Mouse (Mus musculus) ES-Bruce4 (cell line): ENCODE measurements around the gene Scrn1.

Experiments used
- CTCF ChIP-seq: IDR thresholded peaks from one replicate; pipeline ENCODE4 v1.8.1; 2011; ENCODE audit warnings: low read depth, low read length
- POLR2A ChIP-seq: IDR thresholded peaks from one replicate; pipeline ENCODE4 v1.8.1; 2011; ENCODE audit warnings: low read length; ENCODE audit not compliant: insufficient read depth

DNA sequence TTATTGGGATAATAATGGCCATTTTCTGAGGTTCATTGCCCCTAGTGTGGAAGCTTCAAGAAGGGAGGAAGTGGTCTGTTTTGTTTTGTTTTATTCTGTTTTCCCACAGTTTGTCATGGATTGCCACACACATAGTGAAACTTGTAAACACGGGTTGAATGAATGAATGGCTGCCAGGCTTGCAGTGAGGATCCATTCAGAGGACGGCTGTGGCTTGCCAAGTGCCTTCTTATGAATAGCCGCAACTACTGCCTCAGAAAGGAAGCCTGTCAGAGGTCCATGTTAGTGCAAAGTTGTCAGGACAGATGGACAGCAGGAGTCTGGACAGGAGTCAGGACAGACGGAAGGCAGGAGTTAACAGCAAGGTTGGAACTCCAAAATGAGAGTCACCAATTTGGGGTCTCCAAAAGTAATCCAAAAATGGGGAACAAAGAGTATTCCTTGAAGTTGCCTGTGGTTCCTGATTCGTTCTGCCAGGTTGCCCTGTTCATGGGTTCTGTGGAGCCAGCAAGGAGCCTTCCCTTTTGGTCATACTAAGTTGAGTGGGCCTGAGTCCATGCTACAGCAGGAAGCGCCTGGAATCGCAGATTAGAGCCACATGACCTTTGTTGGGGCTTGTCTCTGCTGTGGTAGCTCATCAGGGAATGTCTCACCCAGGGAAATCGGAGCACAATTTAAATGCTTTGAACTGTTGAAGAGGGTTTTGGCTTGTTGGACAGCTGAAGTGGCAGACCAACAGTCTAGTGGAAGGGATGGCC lies 102.4 kb downstream of the Scrn1 start:
- no peak for TF ChIP-seq CTCF
- TF ChIP-seq POLR2A: no peak
